Mouse (Mus musculus) heart, adult 2 months (tissue): ENCODE results near the gene Kyat1.

Experiments used
- CTCF ChIP-seq: fragments of 200-600 bp; IDR thresholded peaks from 2 replicates; pipeline ENCODE4 v1.8.1; 2022; ENCODE audit warnings: antibody characterized with exemption, mild to moderate bottlenecking, moderate library complexity
- EP300 ChIP-seq: fragments of 200-500 bp; IDR thresholded peaks from 2 replicates; pipeline ENCODE4 v1.6.1; 2011; ENCODE audit warnings: low read depth, low read length, control low read depth; ENCODE audit not compliant: insufficient read depth

- TF ChIP-seq CTCF (no peak), EP300 (no peak)
Observed at GRCm38 (mm10) chr2:30136458-30136857, 69.2 kb downstream of the Kyat1 start.
